Mouse (Mus musculus) left cerebral cortex, adult 18-20 months (tissue): Measurements from ENCODE around the gene Vmn2r49. TPM values are rescaled to one million over a fixed set of nuclear protein-coding genes. Genes with fewer than 3 reads are reported as not detected.
"Not testable (repeated sequence)": the region's sequence is repeated elsewhere in the genome, so short reads cannot be mapped to it uniquely, and the experiment has no call there.

Experiments
- DNase-seq, 2 experiments: peaks; one replicate each; pipeline ENCODE4 v3.0.0; 2021 to 2022; ENCODE audit warnings: low spot score in 2 of 2, mixed read lengths in 1 of 2
- long read RNA-seq, 2 experiments: library from polyadenylated mRNA; stranded (forward); transcript quantifications; one replicate each; pipeline ENCODE4 v2.0.0; 2021
- total RNA-seq, 2 experiments: library from RNA; stranded (reverse); gene quantifications; 2 replicates each; pipeline ENCODE4 v1.2.3; 2021

Gene Vmn2r49
- total RNA-seq = not detected
- long read RNA-seq, experiment 1 = 0 reads
- long read RNA-seq, experiment 2 = 0 reads

GRCm38 (mm10) chr7:9992157-9992556 lies at the start of gene Vmn2r49:
Gene Vmn2r49 (minus strand): TSS chr7:9992257.
- DNase-seq = not testable (repeated sequence)

- not testable (repeated sequence) for DNase-seq
These were observed 38.6 kb downstream of the Vmn2r49 start, which contains the start of gene Vmn2r48 for GRCm38 (mm10) chr7:9953485-9953884. Gene Vmn2r48 (minus strand): TSS chr7:9953585.

Other genes starting within 250 kb of the Vmn2r49 start
- gene Vmn2r46, start 221.7 kb downstream of the Vmn2r49 start, total RNA-seq = not detected
- gene Vmn2r47, start 150.9 kb downstream of the Vmn2r49 start, total RNA-seq = not detected
- not detected for gene Vmn2r48, start 38.7 kb downstream of the Vmn2r49 start, total RNA-seq
- gene Vmn2r50, start 61.0 kb upstream of the Vmn2r49 start, total RNA-seq = not detected
- not detected for gene Vmn2r51, start 113.5 kb upstream of the Vmn2r49 start, total RNA-seq
- gene Vmn2r52, start 184.3 kb upstream of the Vmn2r49 start, total RNA-seq = not detected